Mouse (Mus musculus) testis, adult 2 months (tissue): ENCODE data around the gene Aoah.

Experiments
- CTCF ChIP-seq: fragments of 200-500 bp; IDR thresholded peaks from 2 replicates; pipeline ENCODE4 v1.5.1; 2012; ENCODE audit warnings: low read depth, mild to moderate bottlenecking, inconsistent platforms, low read length, moderate library complexity; ENCODE audit not compliant: control insufficient read depth, insufficient read depth, insufficient replicate concordance
- POLR2A ChIP-seq: fragments of 200-500 bp; IDR thresholded peaks from 2 replicates; pipeline ENCODE4 v1.6.1; 2012; ENCODE audit warnings: low read depth, mild to moderate bottlenecking, inconsistent platforms, low read length, moderate library complexity; ENCODE audit not compliant: control insufficient read depth

GRCm38 (mm10) chr13:20793901-20794300 is at the start of gene Aoah:
- TF ChIP-seq CTCF, result no peak
- TF ChIP-seq POLR2A, result no peak
